Mouse (Mus musculus) olfactory bulb, adult 2 months (tissue): ENCODE results near the gene 1700025G04Rik. TPM values are rescaled to one million over a fixed set of nuclear protein-coding genes. Genes with fewer than 3 reads are reported as not detected.
"Not testable (repeated sequence)": the region's sequence is repeated elsewhere in the genome, so short reads cannot be mapped to it uniquely, and the experiment has no call there.

Experiments used
- H3K27ac ChIP-seq: fragments of 200-500 bp; 2 replicates; pipeline ENCODE4 v1.5.1; 2012; ENCODE audit warnings: low read depth, low read length; ENCODE audit not compliant: insufficient read depth
- H3K4me1 ChIP-seq: fragments of 200-500 bp; 2 replicates; pipeline ENCODE4 v1.6.1; 2012; ENCODE audit warnings: low read length; ENCODE audit not compliant: control insufficient read depth, insufficient read depth
- H3K4me3 ChIP-seq: fragments of 200-500 bp; 2 replicates; pipeline ENCODE4 v1.5.1; 2012; ENCODE audit warnings: mild to moderate bottlenecking, low read depth, low read length, moderate library complexity; ENCODE audit not compliant: insufficient read depth
- CTCF ChIP-seq: fragments of 200-500 bp; IDR thresholded peaks from 2 replicates; pipeline ENCODE4 v1.5.1; 2012; ENCODE audit warnings: low read depth, mild to moderate bottlenecking, low read length, moderate library complexity; ENCODE audit not compliant: insufficient read depth
- POLR2A ChIP-seq: fragments of 200-500 bp; IDR thresholded peaks from 2 replicates; pipeline ENCODE4 v1.6.1; 2012; ENCODE audit warnings: mild to moderate bottlenecking, low read depth, low read length, moderate library complexity; ENCODE audit not compliant: insufficient read depth
- WGBS: fragments of 180-500 bp; shearing (Covaris S2); methylation state at CpG from one replicate; pipeline ENCODE4 v1.1.7; 2018; 5-methylcytosine and 5-hydroxymethylcytosine counted together
- polyA plus RNA-seq: library from polyadenylated mRNA; stranded (reverse); fragments of >200 nt; gene quantifications from 2 replicates; pipeline ENCODE4 v1.2.4, GENCODE M21; 2012; ENCODE audit warnings: low replicate concordance; ENCODE audit not compliant: missing spikeins, insufficient read depth, insufficient read length

The 1700025G04Rik gene
- polyA plus RNA-seq, 1 experiment: not detected

DNA sequence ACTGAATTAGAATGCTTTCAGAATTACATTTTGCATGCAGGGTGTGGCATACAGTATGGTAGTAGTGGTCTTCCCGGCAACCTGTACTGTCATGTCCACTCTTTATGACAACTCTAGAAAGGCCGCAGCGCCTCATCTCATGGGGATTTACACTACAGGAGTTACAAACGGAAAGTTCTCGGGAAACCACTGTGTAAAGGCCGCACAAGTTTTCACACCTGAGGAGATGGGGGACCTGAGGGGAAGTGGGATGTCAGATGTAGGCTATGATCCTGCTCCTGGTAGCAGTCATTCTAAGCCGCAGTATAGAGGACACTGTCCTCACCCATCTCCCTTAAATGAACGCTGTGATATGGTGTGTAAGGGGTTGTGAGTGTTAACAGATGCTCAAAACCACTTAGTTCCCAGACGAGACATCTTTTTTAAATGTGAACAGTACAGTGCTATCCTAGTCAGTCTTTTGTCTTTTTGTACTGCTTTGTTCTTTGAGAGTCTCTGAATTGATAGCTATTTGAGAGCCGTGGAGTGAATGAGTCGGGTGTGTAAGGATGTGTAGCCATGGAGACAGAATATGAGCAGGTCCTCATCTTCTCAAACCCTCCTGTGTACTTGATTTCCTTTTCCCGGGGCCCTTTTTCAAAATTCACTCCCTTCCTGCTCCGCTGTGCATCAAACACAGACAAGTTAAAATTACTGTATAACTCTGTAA is 277.8 kb downstream of the 1700025G04Rik start:
- Histone ChIP-seq H3K4me1 (no peaks in the 10 kb centered on the region), H3K27ac (no peak overlapping the region), H3K4me3 (no peak overlapping the region)
- WGBS: 85% methylated on average over 13 of the region's 13 CpGs
- no peak for TF ChIP-seq CTCF
- TF ChIP-seq POLR2A: no peak

DNA sequence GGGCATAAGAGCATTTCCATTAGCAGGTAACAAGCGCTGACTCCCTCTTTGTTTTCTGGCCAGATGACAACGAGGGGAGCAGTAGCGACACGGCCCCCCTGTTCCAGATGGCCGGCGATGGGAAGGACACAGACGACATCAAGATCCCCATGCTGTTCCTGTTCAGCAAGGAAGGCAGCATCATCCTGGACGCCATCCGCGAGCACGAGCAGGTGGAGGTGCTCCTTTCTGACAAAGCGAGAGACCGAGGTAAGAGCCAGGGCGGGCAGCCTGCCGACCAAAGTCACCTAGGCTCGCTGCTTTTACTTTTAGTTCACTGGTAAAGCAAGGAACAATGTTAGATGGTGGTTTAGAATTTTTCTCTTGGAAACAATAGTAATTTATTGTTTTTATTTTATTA is 278.5 kb downstream of the 1700025G04Rik start:
- no peak for TF ChIP-seq CTCF
- TF ChIP-seq POLR2A: no peak
- H3K27ac ChIP-seq: no peak overlapping the region
- no peaks in the 10 kb centered on the region for H3K4me1 ChIP-seq
- 90% methylated on average over 16 of the region's 16 CpGs for WGBS
- no peak overlapping the region for H3K4me3 ChIP-seq

DNA sequence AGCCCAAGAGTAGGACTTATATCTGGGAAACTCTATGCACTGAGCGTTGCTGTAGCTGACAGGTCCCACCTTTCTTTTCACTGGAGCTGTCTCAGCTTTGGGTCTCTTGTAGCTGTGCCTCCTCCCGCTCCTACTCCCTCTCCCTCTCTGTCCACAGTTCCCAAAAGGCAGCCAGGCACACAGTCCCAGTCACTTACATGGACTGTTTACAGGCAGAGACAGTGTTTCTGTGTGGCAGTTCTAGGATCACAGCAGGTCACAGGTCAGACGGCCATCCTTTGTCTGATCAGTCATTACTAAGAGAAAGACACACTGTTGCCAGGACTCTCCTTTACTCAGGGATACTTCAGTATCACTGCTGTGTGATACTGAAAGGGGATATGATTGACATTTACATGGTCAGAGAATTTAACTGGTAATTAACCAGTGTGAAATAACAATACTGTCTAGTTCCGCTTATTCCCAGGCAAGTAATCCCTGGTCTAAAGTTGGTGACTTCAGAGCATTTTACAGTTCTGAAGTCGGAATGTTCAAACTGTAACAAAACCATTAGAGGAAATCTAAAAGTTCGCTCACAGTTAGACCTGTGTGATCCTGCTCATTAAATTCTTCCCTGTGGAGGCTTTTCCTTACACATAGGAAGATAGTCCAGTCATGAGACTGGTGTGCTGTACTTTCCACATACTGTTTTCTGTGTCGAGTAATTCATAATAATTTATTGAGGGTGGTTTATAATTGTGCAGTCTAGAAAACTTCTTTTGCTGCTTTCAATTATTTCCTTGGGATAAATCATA is 279.1 kb downstream of the 1700025G04Rik start:
- H3K27ac ChIP-seq: no peak overlapping the region
- WGBS: 78% methylated on average over 7 of the region's 7 CpGs
- no peak overlapping the region for H3K4me3 ChIP-seq
- TF ChIP-seq CTCF: no peak
- no peak for TF ChIP-seq POLR2A
- no peaks in the 10 kb centered on the region for H3K4me1 ChIP-seq

DNA sequence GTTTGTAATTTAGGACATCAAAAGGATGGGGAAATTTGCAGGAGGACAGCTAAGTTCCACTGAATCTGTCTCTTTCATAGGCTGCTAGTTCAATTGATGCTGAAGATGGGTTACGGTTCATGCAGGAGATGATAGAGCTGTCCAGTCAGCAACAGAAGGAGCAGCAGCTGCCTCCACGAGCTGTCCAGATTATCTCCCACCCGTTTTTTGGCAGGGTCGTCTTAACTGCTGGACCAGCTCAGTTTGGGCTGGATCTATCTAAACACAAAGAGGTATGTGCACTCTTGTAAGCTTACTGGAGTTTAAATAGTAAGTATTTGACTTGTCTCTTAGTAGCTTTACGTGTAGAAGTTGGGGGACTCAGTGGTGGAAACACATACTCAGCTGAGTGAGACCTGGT is 282.6 kb downstream of the 1700025G04Rik start:
- no peak for TF ChIP-seq POLR2A
- no peak for TF ChIP-seq CTCF
- WGBS: 89% methylated on average over 5 of the region's 5 CpGs
- Histone ChIP-seq H3K27ac (no peak overlapping the region), H3K4me1 (no peaks in the 10 kb centered on the region), H3K4me3 (no peak overlapping the region)

DNA sequence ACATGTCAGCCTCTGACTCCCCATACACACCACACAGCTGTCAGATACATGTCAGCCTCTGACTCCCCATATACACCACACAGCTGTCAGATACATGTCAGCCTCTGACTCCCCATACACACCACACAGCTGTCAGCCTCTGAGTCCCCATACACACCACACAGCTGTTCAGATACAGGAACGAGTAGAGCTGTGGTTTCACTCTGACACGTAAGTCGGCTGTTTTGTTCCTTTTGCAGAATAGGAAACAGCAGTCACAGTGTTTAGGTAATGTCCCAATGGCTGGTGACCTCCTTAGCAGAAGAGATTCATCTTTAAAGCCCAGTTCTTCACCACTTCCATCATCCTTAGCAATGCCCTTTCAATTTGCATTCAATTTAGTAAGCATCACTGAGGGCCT is 287.1 kb downstream of the 1700025G04Rik start:
- H3K27ac ChIP-seq, H3K4me3 ChIP-seq, H3K4me1 ChIP-seq: not testable (repeated sequence)
- 79% methylated on average over 3 of the region's 3 CpGs for WGBS
